ENCODE assay signal across 8 mouse cellular contexts in the genomic region with DNA sequence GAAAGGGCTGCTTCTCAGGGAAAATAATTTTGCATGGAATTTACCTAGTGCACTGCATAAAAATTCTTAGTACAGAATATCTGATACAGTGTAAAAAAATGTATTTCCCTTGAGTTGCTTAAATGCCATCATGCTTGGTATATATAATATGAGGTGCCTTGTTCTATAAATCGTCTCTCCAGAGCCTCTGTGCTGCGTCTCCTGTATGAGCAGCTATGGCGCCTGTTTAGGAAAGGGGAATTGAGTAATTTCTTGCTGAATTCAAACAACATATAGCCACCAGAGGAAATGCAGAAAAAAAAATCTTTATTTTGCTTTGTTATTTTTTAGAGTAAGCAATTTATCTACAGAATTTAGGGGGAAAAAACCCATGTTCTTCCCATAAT.
DNase-seq lines count a peak whose midpoint lies in the region; ATAC-seq and TF ChIP-seq lines count a peak whose summit lies in the region.

No protein-coding gene starts in this region.

- no peaks in the 10 kb centered on the region for H3K27me3 ChIP-seq in heart, embryonic 16.5 days (ENCODE audit: control insufficient read depth, insufficient read depth, low read length)
- no peaks in the 10 kb centered on the region for H3K27me3 ChIP-seq in lung, embryonic 15.5 days
- no peaks in the 10 kb centered on the region for H3K27me3 ChIP-seq in intestine, postnatal 0 days (replicated peaks; ENCODE audit: control insufficient read depth, insufficient read depth, low read length)
- H3K27me3 ChIP-seq in neural tube, embryonic 14.5 days (ENCODE audit: control insufficient read depth, insufficient read depth, low read length) = no peaks in the 10 kb centered on the region

- DNase-seq in heart, postnatal 36 days = no peak
- no peak for DNase-seq in lung, adult 2 months
- DNase-seq in MN1 (ENCODE audit: low spot score) = no peak
- DNase-seq in urinary bladder, postnatal 14 days (ENCODE audit: low spot score) = no peak

- no peaks in the 10 kb centered on the region for H3K36me3 ChIP-seq in heart, embryonic 16.5 days (ENCODE audit: control insufficient read depth, insufficient read depth)
- no peaks in the 10 kb centered on the region for H3K36me3 ChIP-seq in lung, embryonic 15.5 days
- H3K36me3 ChIP-seq in intestine, postnatal 0 days (ENCODE audit: control insufficient read depth, insufficient read depth) = no peaks in the 10 kb centered on the region
- no peaks in the 10 kb centered on the region for H3K36me3 ChIP-seq in neural tube, embryonic 14.5 days (ENCODE audit: control insufficient read depth, insufficient read depth, low read length)

- ATAC-seq in heart, embryonic 16.5 days (replicated peaks; ENCODE audit: extremely low read depth, insufficient read depth, low FRiP score) = no peak
- ATAC-seq in lung, embryonic 15.5 days (ENCODE audit: borderline replicate concordance, extremely low read depth, low FRiP score, low TSS enrichment) = no peak
- ATAC-seq in intestine, postnatal 0 days = no peak
- no peak for ATAC-seq in neural tube, embryonic 14.5 days (ENCODE audit: low read depth)

- intact Hi-C loops in heart, postnatal 36 days (cut with DNase I) = loop anchor here (1.0 to 2.0 kb wide), 3 partner anchors 34 to 96 kb away; no protein-coding TSS in a partner anchor

- H3K4me2 ChIP-seq in heart, embryonic 16.5 days (ENCODE audit: low read depth, low read length) = peak overlapping the region; percentile 42
- H3K4me2 ChIP-seq in lung, embryonic 15.5 days = peak overlapping the region; percentile 14; the same call in 1 of the 2 replicates
- H3K4me2 ChIP-seq in intestine, postnatal 0 days (replicated peaks; ENCODE audit: low read depth) = peak overlapping the region; percentile 35; the same call in 1 of the 2 replicates
- H3K4me2 ChIP-seq in neural tube, embryonic 14.5 days (ENCODE audit: low read depth, low read length) = no peak overlapping the region

- no peak for TF ChIP-seq CTCF in lung, adult 2 months (IDR thresholded peaks at IDR 0.05; ENCODE audit: insufficient read depth, low read length)
- TF ChIP-seq CTCF in intestine, postnatal 0 days (IDR thresholded peaks at IDR 0.05; ENCODE audit: low read depth) = no peak

- H3K9me3 ChIP-seq in heart, embryonic 16.5 days (replicated peaks; ENCODE audit: control insufficient read depth, low read length) = no peaks in the 10 kb centered on the region
- no peaks in the 10 kb centered on the region for H3K9me3 ChIP-seq in lung, embryonic 15.5 days
- H3K9me3 ChIP-seq in intestine, postnatal 0 days (ENCODE audit: control insufficient read depth) = no peaks in the 10 kb centered on the region
- H3K9me3 ChIP-seq in neural tube, embryonic 14.5 days (ENCODE audit: control insufficient read depth, low read length) = no peaks in the 10 kb centered on the region

- H3K9ac ChIP-seq in heart, embryonic 16.5 days (ENCODE audit: low read length) = no peak overlapping the region; the same call in 1 of the 2 replicates
- no peak overlapping the region for H3K9ac ChIP-seq in lung, embryonic 15.5 days
- H3K9ac ChIP-seq in intestine, postnatal 0 days (ENCODE audit: low read depth, low read length) = 0 out of 2 replicates have a peak overlapping the region, but pooled peaks have one; percentile 17
- H3K9ac ChIP-seq in neural tube, embryonic 14.5 days (replicated peaks; ENCODE audit: low read depth, low read length) = no peak overlapping the region

- H3K27ac ChIP-seq in heart, embryonic 16.5 days (ENCODE audit: low read length) = peak overlapping the region; percentile 60
- H3K27ac ChIP-seq in lung, embryonic 15.5 days = 0 out of 2 replicates have a peak overlapping the region, but pooled peaks have one; percentile 18
- no peak overlapping the region for H3K27ac ChIP-seq in intestine, postnatal 0 days (ENCODE audit: low read depth, low read length)
- peak overlapping the region; percentile 65 for H3K27ac ChIP-seq in neural tube, embryonic 14.5 days (ENCODE audit: low read depth, low read length)

- WGBS in heart, embryonic 16.5 days = 61% methylated on average over 3 of the region's 3 CpGs
- 40% methylated on average over 3 of the region's 3 CpGs for WGBS in lung, embryonic 15.5 days
- 49% methylated on average over 3 of the region's 3 CpGs for WGBS in lung, adult 2 months
- 61% methylated on average over 3 of the region's 3 CpGs for WGBS in intestine, postnatal 0 days
- 52% methylated on average over 3 of the region's 3 CpGs for WGBS in neural tube, embryonic 14.5 days

- H3K4me1 ChIP-seq in heart, embryonic 16.5 days (ENCODE audit: control insufficient read depth, insufficient read depth, low read length) = peaks cover 17% of the 10 kb centered on the region
- H3K4me1 ChIP-seq in lung, embryonic 15.5 days = peaks cover 10% of the 10 kb centered on the region
- H3K4me1 ChIP-seq in lung, adult 2 months (ENCODE audit: control insufficient read depth, insufficient read depth, low read length) = peaks cover 10% of the 10 kb centered on the region; the same call in 1 of the 2 replicates
- no peaks in the 10 kb centered on the region; the same call in 1 of the 2 replicates for H3K4me1 ChIP-seq in intestine, postnatal 0 days (replicated peaks; ENCODE audit: control insufficient read depth, insufficient read depth, low read length)
- peaks cover 3% of the 10 kb centered on the region; the same call in 1 of the 2 replicates for H3K4me1 ChIP-seq in neural tube, embryonic 14.5 days (ENCODE audit: control insufficient read depth, insufficient read depth, low read length)

- TF ChIP-seq POLR2A in lung, adult 2 months (IDR thresholded peaks at IDR 0.05; ENCODE audit: borderline replicate concordance, extremely low read depth, low read depth, low read length) = no peak

- no peak overlapping the region for H3K4me3 ChIP-seq in heart, embryonic 16.5 days (ENCODE audit: low read length)
- H3K4me3 ChIP-seq in lung, embryonic 15.5 days = no peak overlapping the region; the same call in 1 of the 2 replicates
- no peak overlapping the region for H3K4me3 ChIP-seq in lung, adult 2 months (replicated peaks; ENCODE audit: extremely low read depth, low read depth, low read length)
- H3K4me3 ChIP-seq in intestine, postnatal 0 days (ENCODE audit: low read depth, low read length) = no peak overlapping the region
- no peak overlapping the region for H3K4me3 ChIP-seq in neural tube, embryonic 14.5 days (ENCODE audit: low read depth, low read length)
